Mouse (Mus musculus): ENCODE results near the gene Hacd4. TPM values are rescaled to one million over a fixed set of nuclear protein-coding genes. Genes with fewer than 3 reads are reported as not detected.
A peak's percentile ranks its signal among the peaks of the same experiment; 100 is the strongest.

The Hacd4 gene
- total RNA-seq, 2 experiments from 2014 or later: 0.66 to 1.1 TPM

GRCm38 (mm10) chr4:88356652-88357051 is 82.1 kb downstream of the Hacd4 start:
- peak in 1 of 2 experiments; percentile 36 for DNase-seq (ENCODE audit: low spot score in 2 of 2)

- DNase-seq (ENCODE audit: low spot score in 2 of 2): peak; percentile 47 to 87
Observed at GRCm38 (mm10) chr4:88350910-88351309, 87.8 kb downstream of the Hacd4 start.

Other genes with a start within 250 kb of the Hacd4 start
- gene Ifnb1, start 83.8 kb upstream of the Hacd4 start, total RNA-seq (2021): not detected
- not detected for gene Ifna15, start 119.3 kb upstream of the Hacd4 start, total RNA-seq (2021)
- not detected for gene Ifna14, start 132.9 kb upstream of the Hacd4 start, total RNA-seq (2021)
- gene Ifna9, start 153.5 kb upstream of the Hacd4 start, total RNA-seq (2021): not detected
- gene Ifna12, start 164.4 kb upstream of the Hacd4 start, total RNA-seq (2021): not detected
- not detected for gene C87499, start 195.5 kb upstream of the Hacd4 start, total RNA-seq (2021)
- gene Ifna13, start 205.5 kb upstream of the Hacd4 start, total RNA-seq (2021): not detected
- gene Ifna16, start 238.0 kb upstream of the Hacd4 start, total RNA-seq (2021): not detected
- not detected for gene Ifna2, start 245.0 kb upstream of the Hacd4 start, total RNA-seq (2021)

All from layer of hippocampus, adult 18-20 months (tissue).